Mouse (Mus musculus): ENCODE data around the gene Olfr738. TPM values are rescaled to one million over a fixed set of nuclear protein-coding genes. Genes with fewer than 3 reads are reported as not detected.

Olfr738 gene
- not detected in 2 replicates for polyA plus RNA-seq (2016; fragmentation: Nextera tagmentation; extraction: Ambion mirVana)

GRCm38 (mm10) chr14:50407268-50407667 is at the start of gene Olfr738:
Gene Olfr738 (plus strand): TSS chr14:50407568.
- WGBS = 80% methylated on average over 1 of the region's 1 CpGs
- Histone ChIP-seq H3K4me1 (no peaks in the 10 kb centered on the region), H3K27ac (no peak within 1 kb of the TSS), H3K27me3 (ENCODE audit: low read depth, poor library complexity, severe bottlenecking) (no peaks in the 10 kb centered on the region), H3K9me3 (replicated peaks) (no peaks in the 10 kb centered on the region), H3K4me3 (no peak within 1 kb of the TSS), H3K36me3 (no peaks in the 10 kb centered on the region)
- DNase-seq (ENCODE audit: low spot score) = no peak

- Histone ChIP-seq H3K4me1 (no peaks in the 10 kb centered on the region), H3K36me3 (no peaks in the 10 kb centered on the region), H3K27ac (no peak within 1 kb of the TSS), H3K4me3 (no peak within 1 kb of the TSS), H3K9me3 (replicated peaks) (no peaks in the 10 kb centered on the region), H3K27me3 (ENCODE audit: low read depth, poor library complexity, severe bottlenecking) (no peaks in the 10 kb centered on the region)
- WGBS = 93% methylated on average over 2 of the region's 2 CpGs
- DNase-seq (ENCODE audit: low spot score) = no peak
Measured at GRCm38 (mm10) chr14:50357593-50357992, 49.8 kb upstream of the Olfr738 start, which contains the start of gene Tlr11. Gene Tlr11 (plus strand): TSS chr14:50357914.

GRCm38 (mm10) chr14:50360480-50360879 is 46.9 kb upstream of the Olfr738 start:
- DNase-seq (ENCODE audit: low spot score) = no peak
- no peaks in the 10 kb centered on the region for H3K4me1 ChIP-seq
- no peaks in the 10 kb centered on the region for H3K36me3 ChIP-seq
- H3K9me3 ChIP-seq (replicated peaks) = no peaks in the 10 kb centered on the region
- H3K27ac ChIP-seq = no peak overlapping the region
- no peaks in the 10 kb centered on the region for H3K27me3 ChIP-seq (ENCODE audit: low read depth, poor library complexity, severe bottlenecking)
- no peak overlapping the region for H3K4me3 ChIP-seq
- 86% methylated on average over 3 of the region's 3 CpGs for WGBS

- Histone ChIP-seq H3K4me3 (no peak overlapping the region), H3K9me3 (replicated peaks) (no peaks in the 10 kb centered on the region), H3K27ac (no peak overlapping the region), H3K36me3 (no peaks in the 10 kb centered on the region), H3K4me1 (no peaks in the 10 kb centered on the region), H3K27me3 (ENCODE audit: low read depth, poor library complexity, severe bottlenecking) (no peaks in the 10 kb centered on the region)
- 86% methylated on average over 2 of the region's 2 CpGs for WGBS
- no peak for DNase-seq (ENCODE audit: low spot score)
Measured at GRCm38 (mm10) chr14:50363561-50363960, 43.8 kb upstream of the Olfr738 start.

DNA sequence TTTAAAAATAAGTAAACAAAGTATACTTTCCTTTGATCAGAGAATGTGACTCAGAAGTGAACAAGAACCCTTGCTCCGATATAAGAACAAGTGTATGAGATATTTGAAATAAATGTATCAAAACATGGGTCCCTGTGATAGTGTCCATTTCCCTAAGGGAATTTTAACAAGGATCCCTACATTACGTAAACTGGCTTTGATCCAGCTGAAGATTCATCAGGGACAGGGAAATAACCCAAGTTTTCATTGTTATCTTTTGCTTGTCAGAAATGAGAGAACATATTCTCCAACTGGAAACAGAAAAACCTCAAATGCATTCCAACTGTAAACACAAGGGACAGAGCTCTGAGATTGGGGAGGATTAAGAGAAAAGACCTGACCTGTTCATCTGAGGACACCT is 26.5 kb upstream of the Olfr738 start, which contains the start of gene Olfr736:
Gene Olfr736 (plus strand): TSS at position 301 of the 400 bp plus-strand sequence.
- H3K27me3 ChIP-seq (ENCODE audit: low read depth, poor library complexity, severe bottlenecking) = no peaks in the 10 kb centered on the region
- no peaks in the 10 kb centered on the region for H3K4me1 ChIP-seq
- H3K27ac ChIP-seq = no peak within 1 kb of the TSS
- 93% methylated on average over 2 of the region's 2 CpGs for WGBS
- no peak within 1 kb of the TSS for H3K4me3 ChIP-seq
- no peak for DNase-seq (ENCODE audit: low spot score)
- H3K9me3 ChIP-seq (replicated peaks) = no peaks in the 10 kb centered on the region
- no peaks in the 10 kb centered on the region for H3K36me3 ChIP-seq

GRCm38 (mm10) chr14:50418326-50418725 is 11.0 kb downstream of the Olfr738 start, which contains the start of gene Olfr739:
Gene Olfr739 (plus strand): TSS chr14:50418626.
- no peak for DNase-seq (ENCODE audit: low spot score)
- Histone ChIP-seq H3K4me3 (no peak within 1 kb of the TSS), H3K9me3 (replicated peaks) (no peaks in the 10 kb centered on the region), H3K27ac (no peak within 1 kb of the TSS), H3K4me1 (no peaks in the 10 kb centered on the region), H3K36me3 (no peaks in the 10 kb centered on the region), H3K27me3 (ENCODE audit: low read depth, poor library complexity, severe bottlenecking) (no peaks in the 10 kb centered on the region)
- 78% methylated on average over 2 of the region's 2 CpGs for WGBS

DNA sequence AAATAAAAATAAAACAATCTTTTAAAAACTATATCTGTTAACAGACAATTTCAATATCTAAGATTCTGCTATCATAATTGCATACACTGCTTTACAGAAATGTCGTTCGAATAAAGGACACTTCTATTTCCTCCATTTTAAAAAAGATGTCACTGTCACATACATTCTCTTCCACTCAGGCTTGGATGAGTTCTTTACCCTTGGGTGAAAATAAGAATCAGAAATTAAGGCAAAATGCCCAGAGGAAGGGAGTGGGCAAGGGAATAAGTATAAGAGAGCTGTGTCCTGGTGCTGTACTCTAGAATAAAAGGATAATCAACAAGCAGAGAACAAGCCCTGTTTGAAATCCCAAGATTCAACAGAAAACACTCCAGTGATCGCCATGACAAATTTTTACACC is 37.9 kb downstream of the Olfr738 start, which contains the start of gene Olfr740:
Gene Olfr740 (plus strand): TSS at position 301 of the 400 bp plus-strand sequence.
- Histone ChIP-seq H3K27me3 (ENCODE audit: low read depth, poor library complexity, severe bottlenecking) (no peaks in the 10 kb centered on the region), H3K9me3 (replicated peaks) (no peaks in the 10 kb centered on the region), H3K36me3 (no peaks in the 10 kb centered on the region), H3K4me1 (no peaks in the 10 kb centered on the region), H3K27ac (no peak within 1 kb of the TSS), H3K4me3 (no peak within 1 kb of the TSS)
- WGBS = 87% methylated on average over 3 of the region's 3 CpGs
- DNase-seq (ENCODE audit: low spot score) = no peak

Other genes with a start within 250 kb of the Olfr738 start
- gene Olfr730, start 219.4 kb upstream of the Olfr738 start, polyA plus RNA-seq (2016; fragmentation: Nextera tagmentation; extraction: Ambion mirVana) = not detected in 2 replicates
- not detected in 2 replicates for gene Olfr731, start 165.7 kb upstream of the Olfr738 start, polyA plus RNA-seq (2016; fragmentation: Nextera tagmentation; extraction: Ambion mirVana)
- not detected in 2 replicates for gene Olfr732, start 123.4 kb upstream of the Olfr738 start, polyA plus RNA-seq (2016; fragmentation: Nextera tagmentation; extraction: Ambion mirVana)
- not detected in 2 replicates for gene Olfr733, start 106.0 kb upstream of the Olfr738 start, polyA plus RNA-seq (2016; fragmentation: Nextera tagmentation; extraction: Ambion mirVana)
- gene Olfr734, start 80.8 kb upstream of the Olfr738 start, polyA plus RNA-seq (2016; fragmentation: Nextera tagmentation; extraction: Ambion mirVana) = not detected in 2 replicates
- not detected in 2 replicates for gene Olfr735, start 58.7 kb upstream of the Olfr738 start, polyA plus RNA-seq (2016; fragmentation: Nextera tagmentation; extraction: Ambion mirVana)
- gene Tlr11, start 49.7 kb upstream of the Olfr738 start, polyA plus RNA-seq (2016; fragmentation: Nextera tagmentation; extraction: Ambion mirVana) = not detected in 2 replicates
- not detected in 2 replicates for gene Olfr736, start 26.4 kb upstream of the Olfr738 start, polyA plus RNA-seq (2016; fragmentation: Nextera tagmentation; extraction: Ambion mirVana)
- gene Olfr739, start 11.1 kb downstream of the Olfr738 start, polyA plus RNA-seq (2016; fragmentation: Nextera tagmentation; extraction: Ambion mirVana) = not detected in 2 replicates
- not detected in 2 replicates for gene Olfr740, start 38.0 kb downstream of the Olfr738 start, polyA plus RNA-seq (2016; fragmentation: Nextera tagmentation; extraction: Ambion mirVana)
- not detected in 2 replicates for gene Olfr741, start 65.2 kb downstream of the Olfr738 start, polyA plus RNA-seq (2016; fragmentation: Nextera tagmentation; extraction: Ambion mirVana)
- gene Olfr742, start 96.0 kb downstream of the Olfr738 start, polyA plus RNA-seq (2016; fragmentation: Nextera tagmentation; extraction: Ambion mirVana) = not detected in 2 replicates
- gene Olfr743, start 114.3 kb downstream of the Olfr738 start, polyA plus RNA-seq (2016; fragmentation: Nextera tagmentation; extraction: Ambion mirVana) = not detected in 2 replicates
- not detected in 2 replicates for gene Olfr744, start 207.3 kb downstream of the Olfr738 start, polyA plus RNA-seq (2016; fragmentation: Nextera tagmentation; extraction: Ambion mirVana)
- gene Olfr745, start 231.8 kb downstream of the Olfr738 start, polyA plus RNA-seq (2016; fragmentation: Nextera tagmentation; extraction: Ambion mirVana) = not detected in 2 replicates
- not detected in 2 replicates for gene Olfr746, start 239.5 kb downstream of the Olfr738 start, polyA plus RNA-seq (2016; fragmentation: Nextera tagmentation; extraction: Ambion mirVana)

All from limb, embryonic 10.5 days (tissue).